Mouse (Mus musculus) CH12.LX (cell line): ENCODE results near the gene Cnksr3.

ENCODE experiments used
- CHD1 ChIP-seq: IDR thresholded peaks from 2 replicates; pipeline ENCODE4 v1.6.1; 2012; ENCODE audit warnings: low read depth, low read length, improper control_type of control experiment, inconsistent platforms
- CHD2 ChIP-seq: IDR thresholded peaks from 2 replicates; pipeline ENCODE4 v1.6.1; 2011; ENCODE audit warnings: low read length, improper control_type of control experiment
- CTCF ChIP-seq, 2 experiments: IDR thresholded peaks in 1 of 2; conservative IDR thresholded peaks in 1 of 2; 2 replicates each; pipeline ENCODE4 v1.5.1; 2011 to 2012; ENCODE audit warnings: low read depth in 2 of 2, low read length in 2 of 2, improper control_type of control experiment in 1 of 2, inconsistent platforms in 1 of 2, mild to moderate bottlenecking in 1 of 2, moderate library complexity in 1 of 2
- HCFC1 ChIP-seq: IDR thresholded peaks from 2 replicates; pipeline ENCODE4 v1.6.1; 2012; ENCODE audit warnings: low read depth, mild to moderate bottlenecking, inconsistent platforms, low read length, improper control_type of control experiment
- MAZ ChIP-seq: IDR thresholded peaks from 2 replicates; pipeline ENCODE4 v1.6.1; 2012; ENCODE audit warnings: low read depth, mild to moderate bottlenecking, inconsistent platforms, low read length, improper control_type of control experiment, moderate library complexity
- MEF2A ChIP-seq: IDR thresholded peaks from 2 replicates; pipeline ENCODE4 v1.6.1; 2014; ENCODE audit warnings: low read depth, mild to moderate bottlenecking, inconsistent platforms, low read length, improper control_type of control experiment, borderline replicate concordance
- MXI1 ChIP-seq: IDR thresholded peaks from 2 replicates; pipeline ENCODE4 v1.6.1; 2011; ENCODE audit warnings: mild to moderate bottlenecking, low read depth, low read length, improper control_type of control experiment
- POLR2A ChIP-seq: IDR thresholded peaks from 2 replicates; pipeline ENCODE4 v1.6.1; 2011; ENCODE audit warnings: low read depth, mild to moderate bottlenecking, improper control_type of control experiment, low read length
- RCOR1 ChIP-seq: conservative IDR thresholded peaks from 2 replicates; pipeline ENCODE4 v1.6.1; 2012; ENCODE audit warnings: low read depth, mild to moderate bottlenecking, inconsistent platforms, low read length, improper control_type of control experiment
- SIN3A ChIP-seq: IDR thresholded peaks from 2 replicates; pipeline ENCODE4 v1.6.1; 2012; ENCODE audit warnings: low read length, improper control_type of control experiment, inconsistent platforms
- TCF12 ChIP-seq: IDR thresholded peaks from 2 replicates; pipeline ENCODE4 v1.6.1; 2014; ENCODE audit warnings: low read depth, mild to moderate bottlenecking, inconsistent platforms, low read length, improper control_type of control experiment

GRCm38 (mm10) chr10:7197733-7198132 is 14.3 kb downstream of the Cnksr3 start:
- TF ChIP-seq RCOR1 (no peak), SIN3A (no peak), CTCF (conservative IDR thresholded peaks at IDR 0.05 in 1 of 2, IDR thresholded peaks at IDR 0.05 in 1 of 2; ENCODE audit: low read depth in 2 of 2, low read length in 2 of 2) (no peak), POLR2A (no peak), CHD1 (no peak), TCF12 (no peak), HCFC1 (no peak), MAZ (no peak), MEF2A (no peak), MXI1 (no peak), CHD2 (no peak)
